Mouse (Mus musculus) forebrain, embryonic 11.5 days (tissue): ENCODE results near the gene Dnajc21. TPM values are rescaled to one million over a fixed set of nuclear protein-coding genes. Genes with fewer than 3 reads are reported as not detected.

ENCODE experiments used
- ATAC-seq: fragments of 200-750 bp; cut with Nextera tagmentation; replicated peaks from 2 replicates; pipeline ENCODE4 v1.8.0; 2017; ENCODE audit warnings: moderate TSS enrichment; ENCODE audit not compliant: low FRiP score
- DNase-seq: peaks from one replicate; pipeline ENCODE4 v3.0.0-alpha.2; 2017; ENCODE audit warnings: low spot score
- H3K27ac ChIP-seq: fragments of 300-500 bp; sonication (generic); 2 replicates; pipeline ENCODE4 v1.5.1; 2014; ENCODE audit warnings: low read depth, low read length
- H3K27me3 ChIP-seq: fragments of 300-500 bp; sonication (generic); 2 replicates; pipeline ENCODE4 v1.6.1; 2014; ENCODE audit warnings: mild to moderate bottlenecking, low read length, mixed read lengths; ENCODE audit not compliant: control insufficient read depth, insufficient read depth
- H3K36me3 ChIP-seq: fragments of 300-500 bp; sonication (generic); 2 replicates; pipeline ENCODE4 v1.6.1; 2014; ENCODE audit warnings: mild to moderate bottlenecking, low read length, moderate library complexity, mixed read lengths; ENCODE audit not compliant: control insufficient read depth, insufficient read depth
- H3K4me1 ChIP-seq: fragments of 300-500 bp; sonication (generic); replicated peaks from 2 replicates; pipeline ENCODE4 v1.6.1; 2014; ENCODE audit warnings: low read length, mixed read lengths; ENCODE audit not compliant: control insufficient read depth, insufficient read depth
- H3K4me2 ChIP-seq: fragments of 300-500 bp; sonication (generic); 2 replicates; pipeline ENCODE4 v1.6.1; 2014; ENCODE audit warnings: low read depth, mild to moderate bottlenecking, low read length, moderate library complexity, mixed read lengths; ENCODE audit not compliant: severe bottlenecking
- H3K4me3 ChIP-seq: fragments of 300-500 bp; sonication (generic); 2 replicates; pipeline ENCODE4 v1.5.1; 2014; ENCODE audit warnings: low read depth, low read length
- H3K9ac ChIP-seq: fragments of 300-500 bp; sonication (generic); 2 replicates; pipeline ENCODE4 v1.6.1; 2014; ENCODE audit warnings: low read length
- H3K9me3 ChIP-seq: fragments of 300-500 bp; sonication (generic); 2 replicates; pipeline ENCODE4 v1.6.1; 2016; ENCODE audit warnings: low read length, mixed read lengths; ENCODE audit not compliant: control insufficient read depth
- WGBS: fragments of 180-500 bp; shearing (Covaris S2); extraction: QIAGEN DNeasy Blood & Tissue Kit; methylation state at CpG from one replicate; pipeline ENCODE4 v1.1.7; 2014; 5-methylcytosine and 5-hydroxymethylcytosine counted together
- polyA plus RNA-seq: library from polyadenylated mRNA; unstranded; fragments of >200 nt; fragmentation: Nextera tagmentation; extraction: Ambion mirVana; gene quantifications from 2 replicates; pipeline ENCODE4 v1.2.1, GENCODE M21; 2014

Gene Dnajc21
- polyA plus RNA-seq, 1 experiment from 2014 or later: 18.3 TPM

DNA sequence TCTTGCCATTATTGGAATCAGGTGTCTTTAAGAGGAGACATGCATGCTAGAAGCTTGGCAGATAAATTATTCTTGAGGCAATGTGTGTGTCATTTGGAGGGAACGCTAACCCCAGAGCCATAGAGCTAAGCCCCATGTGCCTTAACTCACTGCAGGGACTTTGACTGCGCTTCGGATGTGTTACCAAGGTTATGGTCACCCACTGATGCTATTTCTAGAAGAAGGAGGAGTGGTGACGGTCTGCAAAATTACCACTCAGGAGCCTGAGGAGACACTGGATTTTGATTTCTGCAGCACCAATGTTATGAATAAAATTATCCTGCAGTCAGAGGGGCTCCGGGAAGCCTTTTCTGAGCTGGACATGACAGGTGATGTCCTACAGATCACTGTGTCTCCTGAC is 19.8 kb upstream of the Dnajc21 start:
- Histone ChIP-seq H3K9me3 (no peaks in the 10 kb centered on the region), H3K36me3 (peaks cover 2% of the 10 kb centered on the region; the same call in 1 of the 2 replicates), H3K27ac (no peak overlapping the region), H3K27me3 (no peaks in the 10 kb centered on the region), H3K9ac (no peak overlapping the region), H3K4me1 (peaks cover 2% of the 10 kb centered on the region; the same call in 1 of the 2 replicates), H3K4me3 (no peak overlapping the region), H3K4me2 (no peak overlapping the region)
- DNase-seq: no peak
- no peak for ATAC-seq
- WGBS: 93% methylated on average over 5 of the region's 5 CpGs

GRCm38 (mm10) chr15:10487246-10487645 is 16.9 kb upstream of the Dnajc21 start:
- peaks cover 2% of the 10 kb centered on the region; the same call in 1 of the 2 replicates for H3K36me3 ChIP-seq

GRCm38 (mm10) chr15:10486365-10486839 is 16.1 kb upstream of the Dnajc21 start:
- Histone ChIP-seq H3K4me3 (peak overlapping the region; percentile 61), H3K36me3 (no peaks in the 10 kb centered on the region), H3K9me3 (no peaks in the 10 kb centered on the region), H3K4me1 (peaks cover 6% of the 10 kb centered on the region; the same call in 1 of the 2 replicates), H3K27me3 (no peaks in the 10 kb centered on the region), H3K4me2 (peak overlapping the region; percentile 87), H3K9ac (peak overlapping the region; percentile 83), H3K27ac (no peak overlapping the region; the same call in 1 of the 2 replicates)
- peak; percentile 53 for ATAC-seq
- 2% methylated on average over 18 of the region's 18 CpGs for WGBS
- DNase-seq: no peak

More at GRCm38 (mm10) chr15:10487246-10487645, 16.9 kb upstream of the Dnajc21 start:
- H3K27me3 ChIP-seq: no peaks in the 10 kb centered on the region
- H3K9ac ChIP-seq: no peak overlapping the region
- no peak overlapping the region for H3K4me3 ChIP-seq
- WGBS: 71% methylated on average over 2 of the region's 2 CpGs
- no peak for ATAC-seq
- H3K9me3 ChIP-seq: no peaks in the 10 kb centered on the region
- H3K4me2 ChIP-seq: peak overlapping the region; percentile 87
- peaks cover 6% of the 10 kb centered on the region; the same call in 1 of the 2 replicates for H3K4me1 ChIP-seq
- DNase-seq: no peak
- no peak overlapping the region for H3K27ac ChIP-seq

GRCm38 (mm10) chr15:10485484-10486364 is 15.4 kb upstream of the Dnajc21 start, which contains the start of the genes Brix1 and Rad1:
Gene Brix1 (minus strand): TSS chr15:10485947.
Gene Rad1 (plus strand): TSS chr15:10486018.
- Histone ChIP-seq H3K27ac (peak within 1 kb of the TSS; percentile 20; the same call in 1 of the 2 replicates), H3K4me2 (peak within 1 kb of the TSS; percentile 87), H3K36me3 (no peaks in the 10 kb centered on the region), H3K4me1 (peaks cover 6% of the 10 kb centered on the region; the same call in 1 of the 2 replicates), H3K27me3 (no peaks in the 10 kb centered on the region), H3K9me3 (no peaks in the 10 kb centered on the region), H3K9ac (peak within 1 kb of the TSS; percentile 83), H3K4me3 (peak within 1 kb of the TSS; percentile 61)
- peak; percentile 99 for ATAC-seq
- WGBS: under 1% methylated on average over 58 of the region's 58 CpGs
- DNase-seq: peak; percentile 95

GRCm38 (mm10) chr15:10470941-10471340 is 625 bp upstream of the Dnajc21 start:
- no peak overlapping the region; the same call in 1 of the 2 replicates for H3K27ac ChIP-seq

GRCm38 (mm10) chr15:10469641-10470150 is 620 bp downstream of the Dnajc21 start:
- H3K4me1 ChIP-seq: no peaks in the 10 kb centered on the region
- H3K9ac ChIP-seq: peak overlapping the region; percentile 80
- H3K4me2 ChIP-seq: peak overlapping the region; percentile 81
- no peak for DNase-seq
- H3K9me3 ChIP-seq: no peaks in the 10 kb centered on the region
- H3K36me3 ChIP-seq: no peaks in the 10 kb centered on the region
- ATAC-seq: peak; percentile 39
- WGBS: under 1% methylated on average over 40 of the region's 40 CpGs
- H3K27me3 ChIP-seq: no peaks in the 10 kb centered on the region
- peak overlapping the region; percentile 62 for H3K27ac ChIP-seq
- H3K4me3 ChIP-seq: peak overlapping the region; percentile 81

More at GRCm38 (mm10) chr15:10470941-10471340, 625 bp upstream of the Dnajc21 start:
- ATAC-seq: peak; percentile 45
- peak overlapping the region; percentile 80 for H3K9ac ChIP-seq
- no peaks in the 10 kb centered on the region for H3K4me1 ChIP-seq
- no peaks in the 10 kb centered on the region for H3K27me3 ChIP-seq
- no peak for DNase-seq
- WGBS: 12% methylated on average over 3 of the region's 3 CpGs
- H3K36me3 ChIP-seq: peaks cover 3% of the 10 kb centered on the region; the same call in 1 of the 2 replicates
- peak overlapping the region; percentile 81 for H3K4me3 ChIP-seq
- H3K4me2 ChIP-seq: peak overlapping the region; percentile 81
- H3K9me3 ChIP-seq: no peaks in the 10 kb centered on the region

DNA sequence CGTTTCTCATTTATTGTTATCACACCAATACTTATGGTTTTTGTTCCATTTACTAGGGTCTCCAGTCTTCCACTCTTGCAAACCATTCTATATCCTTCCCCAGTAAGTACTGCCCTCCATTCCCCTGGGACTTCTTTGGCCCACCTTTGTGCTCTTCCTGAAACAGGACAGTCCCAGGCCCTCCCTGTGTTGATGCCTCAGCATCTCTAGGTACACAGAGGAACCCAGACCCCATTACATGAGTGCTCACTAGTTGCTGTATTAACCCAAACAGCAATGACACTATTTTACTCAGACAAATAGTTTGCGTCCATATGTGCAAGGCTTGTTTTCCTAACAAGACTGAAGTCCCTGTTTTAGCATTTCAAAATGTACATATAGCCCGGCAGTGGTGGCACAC is 1.6 kb downstream of the Dnajc21 start:
- no peaks in the 10 kb centered on the region for H3K36me3 ChIP-seq
- H3K27me3 ChIP-seq: no peaks in the 10 kb centered on the region
- H3K27ac ChIP-seq: no peak overlapping the region
- no peak overlapping the region for H3K4me3 ChIP-seq
- no peak for DNase-seq
- no peak for ATAC-seq
- H3K4me1 ChIP-seq: no peaks in the 10 kb centered on the region
- no peak overlapping the region; the same call in 1 of the 2 replicates for H3K4me2 ChIP-seq
- H3K9me3 ChIP-seq: no peaks in the 10 kb centered on the region
- WGBS: 86% methylated on average over 3 of the region's 3 CpGs
- no peak overlapping the region for H3K9ac ChIP-seq

DNA sequence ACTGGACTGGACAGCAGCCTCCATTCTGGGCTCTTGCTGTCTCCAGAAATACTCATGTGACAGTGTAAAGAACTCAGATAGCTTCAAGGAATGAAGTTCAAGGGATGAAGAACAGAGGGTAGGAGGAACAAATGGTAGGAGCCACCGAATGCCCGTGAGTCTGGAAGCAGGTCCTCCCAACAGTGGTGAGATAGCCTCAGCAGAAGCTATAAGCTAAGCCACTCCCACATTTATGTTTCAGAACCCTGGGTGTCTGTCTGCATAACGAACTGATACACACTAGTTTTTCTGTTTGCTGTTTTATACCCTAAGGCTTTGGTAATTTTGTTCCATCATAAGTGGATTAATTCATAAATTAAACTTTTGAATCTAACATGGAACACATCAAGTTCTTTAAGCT is 5.6 kb downstream of the Dnajc21 start:
- whole genome bisulfite sequencing: 92% methylated on average over 3 of the region's 3 CpGs
- no peaks in the 10 kb centered on the region for H3K4me1 ChIP-seq
- H3K36me3 ChIP-seq: peaks cover under 1% of the 10 kb centered on the region; the same call in 1 of the 2 replicates
- H3K27me3 ChIP-seq: no peaks in the 10 kb centered on the region
- H3K9me3 ChIP-seq: no peaks in the 10 kb centered on the region
- H3K9ac ChIP-seq: no peak overlapping the region
- no peak overlapping the region for H3K4me2 ChIP-seq
- H3K4me3 ChIP-seq: no peak overlapping the region
- ATAC-seq: no peak
- DNase-seq: no peak
- no peak overlapping the region for H3K27ac ChIP-seq
